Comparison of ENCODE assay signal across 32 mouse cellular contexts in genomic region chr11:23801851-23802250, GRCm38 (mm10). TPM values are rescaled to one million over a fixed set of nuclear protein-coding genes. Genes with fewer than 3 reads are reported as not detected.
A peak's percentile ranks its signal among the peaks of the same experiment; 100 is the strongest.
DNase-seq lines count a peak whose midpoint lies in the region; ATAC-seq lines count a peak whose summit lies in the region.
"Had no signal": no experiment of that assay in that cellular context is flagged by ENCODE, and none has a peak within 500 bp of the region (broad histone marks: within the 10 kb centered on the region; RNA-seq: fewer than 3 reads in every experiment).

No protein-coding gene starts in this region.

- H3K4me1 ChIP-seq in heart, embryonic 11.5 days (ENCODE audit: control insufficient read depth, insufficient read depth, low read length): no peaks in the 10 kb centered on the region
- no peaks in the 10 kb centered on the region for H3K4me1 ChIP-seq in stomach, embryonic 14.5 days (ENCODE audit: control insufficient read depth, insufficient read depth, low read length)
- no peaks in the 10 kb centered on the region for H3K4me1 ChIP-seq in forebrain, embryonic 10.5 days
- H3K4me1 ChIP-seq: forebrain, embryonic 13.5 days; hindbrain, embryonic 10.5 days; limb, embryonic 12.5 days; midbrain, embryonic 12.5 days; neural tube, embryonic 12.5 days had no signal

- ATAC-seq in heart, embryonic 11.5 days (replicated peaks; ENCODE audit: insufficient number of reproducible peaks, low FRiP score, low TSS enrichment): no peak
- peak; percentile 40 for ATAC-seq in activated CD4-positive, CD25-positive, alpha-beta regulatory T cell, adult 4 months
- ATAC-seq in stomach, embryonic 14.5 days (ENCODE audit: insufficient number of reproducible peaks, insufficient read depth, low FRiP score, low read depth): 0 out of 2 replicates have a peak, but pooled peaks have one; percentile 49
- ATAC-seq: forebrain, embryonic 13.5 days; hindbrain, postnatal 0 days had no signal

- H3K36me3 ChIP-seq in heart, embryonic 11.5 days (ENCODE audit: control insufficient read depth, insufficient read depth, low read length): no peaks in the 10 kb centered on the region
- no peaks in the 10 kb centered on the region for H3K36me3 ChIP-seq in stomach, embryonic 14.5 days (ENCODE audit: control insufficient read depth, insufficient read depth, low read length)
- no peaks in the 10 kb centered on the region for H3K36me3 ChIP-seq in forebrain, embryonic 10.5 days (replicated peaks)
- H3K36me3 ChIP-seq: G1E; hindbrain, embryonic 10.5 days; limb, embryonic 12.5 days; midbrain, embryonic 12.5 days; neural tube, embryonic 12.5 days had no signal

- intact Hi-C loops in left cerebral cortex, postnatal 14 days (cut with DNase I): no loop called here

- H3K27me3 ChIP-seq in heart, embryonic 11.5 days (ENCODE audit: control insufficient read depth, insufficient read depth, low read length): no peaks in the 10 kb centered on the region
- no peaks in the 10 kb centered on the region for H3K27me3 ChIP-seq in stomach, embryonic 14.5 days (ENCODE audit: control insufficient read depth, insufficient read depth, low read length)
- no peaks in the 10 kb centered on the region for H3K27me3 ChIP-seq in forebrain, embryonic 10.5 days (ENCODE audit: poor library complexity, severe bottlenecking)
- H3K27me3 ChIP-seq: forebrain, embryonic 13.5 days; limb, embryonic 12.5 days; midbrain, embryonic 12.5 days; neural tube, embryonic 12.5 days had no signal

- H3K9me3 ChIP-seq in heart, embryonic 11.5 days (replicated peaks; ENCODE audit: control insufficient read depth, low read length): no peaks in the 10 kb centered on the region
- no peaks in the 10 kb centered on the region for H3K9me3 ChIP-seq in stomach, embryonic 14.5 days (ENCODE audit: control insufficient read depth, low read depth, low read length)
- no peaks in the 10 kb centered on the region for H3K9me3 ChIP-seq in forebrain, embryonic 10.5 days
- H3K9me3 ChIP-seq: forebrain, embryonic 13.5 days; G1E; hindbrain, embryonic 10.5 days; limb, embryonic 12.5 days; megakaryocyte, embryonic 14.5 days; midbrain, embryonic 12.5 days; neural tube, embryonic 12.5 days had no signal

- H3K4me2 ChIP-seq in heart, embryonic 11.5 days: no peak overlapping the region
- no peak overlapping the region for H3K4me2 ChIP-seq in stomach, embryonic 14.5 days (replicated peaks; ENCODE audit: low read depth, low read length)
- H3K4me2 ChIP-seq: forebrain, embryonic 13.5 days; limb, embryonic 12.5 days; midbrain, embryonic 12.5 days; neural tube, embryonic 12.5 days had no signal

- 69% methylated on average over 7 of the region's 7 CpGs for WGBS in heart, embryonic 11.5 days (ENCODE audit: insufficient replicate concordance)
- 48% methylated on average over 7 of the region's 7 CpGs for whole genome bisulfite sequencing in stomach, embryonic 14.5 days
- 83% methylated on average over 7 of the region's 7 CpGs for WGBS in forebrain, embryonic 10.5 days

- no peak overlapping the region for H3K4me3 ChIP-seq in heart, embryonic 11.5 days (ENCODE audit: low read depth, low read length)
- no peak overlapping the region for H3K4me3 ChIP-seq in stomach, embryonic 14.5 days (ENCODE audit: low read depth, low read length)
- H3K4me3 ChIP-seq in forebrain, embryonic 10.5 days: no peak overlapping the region
- H3K4me3 ChIP-seq: erythroblast, embryonic 14.5 days; forebrain, embryonic 13.5 days; heart, adult 2 months; hindbrain, embryonic 10.5 days; limb, embryonic 12.5 days; megakaryocyte, embryonic 14.5 days; midbrain, embryonic 12.5 days; myocyte; neural tube, embryonic 12.5 days had no signal

- DNase-seq in heart, adult 11 months: peak; percentile 33
- peak; percentile 86 for DNase-seq in ES-CJ7 (ENCODE audit: low read depth, low spot score)
- no peak for DNase-seq in forebrain, embryonic 10.5 days (ENCODE audit: extremely low spot score, low spot score)
- no peak for DNase-seq in left cerebral cortex, postnatal 14 days (ENCODE audit: low spot score in 2 of 2)
- no peak for DNase-seq in lung, postnatal 14 days
- DNase-seq: adrenal gland, adult 2 months; adrenal gland, postnatal 36 days; cerebellum, adult 18-20 months; cerebellum, postnatal 14 days; gastrocnemius, postnatal 14 days; heart, adult 2 months; heart, postnatal 14 days; kidney, adult 18-20 months; kidney, postnatal 4 days; layer of hippocampus, postnatal 36 days; lung, postnatal 4 days; right cerebral cortex, adult 18-20 months; right cerebral cortex, postnatal 4 days; thymus, postnatal 4 days had no signal

- H3K9ac ChIP-seq in heart, embryonic 11.5 days (ENCODE audit: low read depth, low read length): no peak overlapping the region
- H3K9ac ChIP-seq in stomach, embryonic 14.5 days (replicated peaks; ENCODE audit: low read depth, low read length): no peak overlapping the region
- H3K9ac ChIP-seq: forebrain, embryonic 13.5 days; limb, embryonic 12.5 days; midbrain, embryonic 12.5 days; neural tube, embryonic 12.5 days had no signal

- no peak overlapping the region for H3K27ac ChIP-seq in heart, embryonic 11.5 days (ENCODE audit: low read depth, low read length)
- no peak overlapping the region for H3K27ac ChIP-seq in stomach, embryonic 14.5 days (ENCODE audit: low read length)
- H3K27ac ChIP-seq in forebrain, embryonic 10.5 days: no peak overlapping the region
- H3K27ac ChIP-seq: forebrain, embryonic 13.5 days; heart, adult 2 months; hindbrain, embryonic 10.5 days; hindbrain, postnatal 0 days; limb, embryonic 12.5 days; midbrain, embryonic 12.5 days; neural tube, embryonic 12.5 days had no signal

RNA-seq across cellular contexts. Expression of gene Rel, which starts 31.1 kb away (rescaled TPM):
- 1.9 and 2.5 TPM in 2 replicates for polyA plus RNA-seq in heart, embryonic 11.5 days (2014; fragmentation: Nextera tagmentation; extraction: Ambion mirVana)
- 10 to 100 TPM; 19.5 to 23.8 TPM for polyA plus RNA-seq in activated CD4-positive, CD25-positive, alpha-beta regulatory T cell, adult 4 months (2017; shearing (Covaris generic))
- polyA plus RNA-seq in stomach, embryonic 14.5 days (2014; fragmentation: Nextera tagmentation; extraction: Ambion mirVana): 2.1 and 2.2 TPM in 2 replicates
- polyA plus RNA-seq in forebrain, embryonic 10.5 days (2016; fragmentation: Nextera tagmentation; extraction: Ambion mirVana): 0.53 and 0.71 TPM in 2 replicates
- total RNA-seq in left cerebral cortex, postnatal 14 days (2021): 1 to 10 TPM; 4.3 TPM

Comparison
In these comparisons a context has a peak if more than half of its experiments do, and no peak if none do; other contexts are left out.
1. DNase-seq: peak in heart, adult 11 months (single experiment) and ES-CJ7 (single experiment); none in forebrain, embryonic 10.5 days (single experiment), left cerebral cortex, postnatal 14 days (0 of 2) and lung, postnatal 14 days (single experiment).